Mouse (Mus musculus): ENCODE measurements around the gene Prdm16.

DNA sequence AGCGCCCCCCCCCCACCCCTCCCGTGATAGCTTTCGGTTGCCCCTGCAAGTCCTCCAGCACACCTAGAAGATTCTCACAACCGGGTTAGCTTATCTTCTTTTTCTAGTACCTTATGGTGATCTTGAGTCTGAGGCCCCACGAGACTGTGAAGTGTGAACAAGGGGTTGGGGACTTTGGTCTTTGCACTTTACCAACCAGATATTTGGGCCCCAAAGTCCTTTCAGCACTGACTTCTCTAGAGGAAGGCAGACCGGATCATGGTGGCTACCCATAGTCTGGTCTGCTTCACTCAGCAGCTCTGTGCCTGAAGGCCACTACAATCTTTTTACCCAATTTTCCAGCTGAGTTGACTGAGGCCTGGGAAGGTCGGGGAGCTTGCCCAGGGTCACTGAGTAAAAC lies 144.4 kb downstream of the Prdm16 start:
- no peak for TF ChIP-seq CTCF (IDR thresholded peaks at IDR 0.05; ENCODE audit: extremely low read depth, insufficient read depth, insufficient read length, insufficient replicate concordance)
- no peak for TF ChIP-seq POLR2A (IDR thresholded peaks at IDR 0.05; ENCODE audit: low read depth, low read length)
